Mouse (Mus musculus) midbrain, embryonic 12.5 days (tissue): Measurements from ENCODE around the gene Dixdc1. TPM values are rescaled to one million over a fixed set of nuclear protein-coding genes. Genes with fewer than 3 reads are reported as not detected.

Source experiments
- ATAC-seq: fragments of 200-750 bp; cut with Nextera tagmentation; 2 replicates; pipeline ENCODE4 v1.8.0; 2017; ENCODE audit warnings: low read depth, moderate TSS enrichment, moderate library complexity; ENCODE audit not compliant: low FRiP score
- H3K27ac ChIP-seq: fragments of 300-500 bp; sonication (generic); replicated peaks from 2 replicates; pipeline ENCODE4 v1.5.1; 2016; ENCODE audit warnings: mild to moderate bottlenecking
- H3K27me3 ChIP-seq: fragments of 300-500 bp; sonication (generic); 2 replicates; pipeline ENCODE4 v1.6.1; 2016; ENCODE audit warnings: mild to moderate bottlenecking
- H3K36me3 ChIP-seq: fragments of 300-500 bp; sonication (generic); 2 replicates; pipeline ENCODE4 v1.6.1; 2016
- H3K4me1 ChIP-seq: fragments of 300-500 bp; sonication (generic); 2 replicates; pipeline ENCODE4 v1.6.1; 2016
- H3K4me2 ChIP-seq: fragments of 300-500 bp; sonication (generic); replicated peaks from 2 replicates; pipeline ENCODE4 v1.6.1; 2016; ENCODE audit warnings: mild to moderate bottlenecking, moderate library complexity
- H3K4me3 ChIP-seq: fragments of 300-500 bp; sonication (generic); 2 replicates; pipeline ENCODE4 v1.5.1; 2016; ENCODE audit warnings: mild to moderate bottlenecking
- H3K9ac ChIP-seq: fragments of 300-500 bp; sonication (generic); replicated peaks from 2 replicates; pipeline ENCODE4 v1.6.1; 2016; ENCODE audit warnings: mild to moderate bottlenecking, moderate library complexity
- H3K9me3 ChIP-seq: fragments of 300-500 bp; sonication (generic); 2 replicates; pipeline ENCODE4 v1.6.1; 2016; ENCODE audit warnings: mild to moderate bottlenecking
- WGBS: fragments of 180-500 bp; shearing (Covaris S2); methylation state at CpG from one replicate; pipeline ENCODE4 v1.1.7; 2016; 5-methylcytosine and 5-hydroxymethylcytosine counted together
- polyA plus RNA-seq: library from polyadenylated mRNA; unstranded; fragments of >200 nt; fragmentation: Nextera tagmentation; extraction: Ambion mirVana; gene quantifications from 2 replicates; pipeline ENCODE4 v1.2.1, GENCODE M21; 2016

Dixdc1 gene
- polyA plus RNA-seq, 1 experiment from 2014 or later, result 28.5 TPM

DNA sequence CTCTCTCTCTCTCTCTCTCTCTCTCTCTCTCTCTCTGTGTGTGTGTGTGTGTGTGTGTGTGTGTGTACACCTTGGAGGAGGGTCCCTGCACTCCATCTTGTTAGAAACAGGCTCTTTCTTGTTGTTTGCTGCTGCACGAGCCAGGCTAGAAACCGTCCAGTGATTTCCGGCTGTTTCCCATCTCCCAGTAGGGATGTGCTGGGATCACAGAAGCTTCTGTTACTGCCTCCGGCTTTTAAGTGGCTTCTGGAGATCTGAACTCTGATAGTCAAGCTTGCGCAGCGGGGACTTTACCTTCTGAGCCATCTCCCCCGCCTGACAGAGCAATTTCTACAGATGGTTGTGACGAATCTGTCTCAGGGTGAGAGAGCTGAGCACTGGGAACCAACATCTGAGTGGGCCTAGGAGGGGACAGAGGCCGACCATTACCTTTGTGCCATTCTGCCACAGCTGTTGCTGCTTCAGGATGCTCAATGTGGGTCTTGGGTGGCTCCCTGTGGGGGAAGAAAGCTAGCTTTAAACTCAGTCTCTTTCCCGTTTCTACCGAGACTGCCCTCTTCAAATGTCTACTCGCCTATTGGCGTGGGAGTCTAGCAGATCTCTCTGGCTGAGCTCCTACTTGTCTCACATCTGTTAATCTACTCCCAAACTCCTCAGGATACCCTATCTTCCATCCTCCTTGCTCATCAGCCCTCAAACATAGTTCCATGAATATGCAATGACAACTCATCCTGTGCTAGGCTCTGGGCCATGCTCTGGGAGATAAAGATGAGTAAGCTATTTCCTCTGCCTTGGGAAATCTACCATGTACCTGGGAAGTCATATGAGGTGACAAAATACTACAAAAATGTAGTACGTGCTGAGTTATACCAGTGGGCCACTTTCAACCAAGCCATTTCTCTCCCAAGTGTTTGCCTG, 1.8 kb upstream of the Dixdc1 start:
- Histone ChIP-seq H3K9ac (no peak overlapping the region), H3K4me1 (peaks cover 13% of the 10 kb centered on the region), H3K9me3 (no peaks in the 10 kb centered on the region), H3K27me3 (peaks cover 12% of the 10 kb centered on the region), H3K36me3 (no peaks in the 10 kb centered on the region), H3K4me3 (no peak overlapping the region), H3K4me2 (no peak overlapping the region), H3K27ac (no peak overlapping the region)
- 85% methylated on average over 14 of the region's 14 CpGs for WGBS
- ATAC-seq, result no peak

DNA sequence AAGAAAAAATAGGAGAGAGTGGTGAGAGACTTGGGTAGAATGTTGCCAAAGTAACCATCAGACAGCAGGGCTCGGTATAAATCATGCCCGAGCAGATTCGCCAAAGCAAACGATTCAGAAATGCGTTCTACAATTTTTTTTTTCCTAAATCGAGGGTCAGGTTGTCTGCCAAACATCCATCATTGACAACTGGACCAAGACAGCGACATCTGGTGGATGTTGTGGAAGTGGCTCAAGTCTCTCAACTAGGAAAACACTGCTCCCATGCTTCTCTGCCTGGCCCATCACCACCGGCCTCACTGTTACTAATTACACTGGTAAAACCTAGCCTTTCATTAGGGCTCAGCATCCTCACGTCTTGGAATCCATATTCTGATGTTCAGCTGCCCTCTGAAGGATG, 4.3 kb downstream of the Dixdc1 start:
- peaks cover 21% of the 10 kb centered on the region for H3K4me1 ChIP-seq
- peak overlapping the region; percentile 16; the same call in 1 of the 2 replicates for H3K4me2 ChIP-seq
- no peak overlapping the region; the same call in 1 of the 2 replicates for H3K9ac ChIP-seq
- peaks cover 4% of the 10 kb centered on the region; the same call in 1 of the 2 replicates for H3K27me3 ChIP-seq
- H3K36me3 ChIP-seq, result no peaks in the 10 kb centered on the region
- 4% methylated on average over 9 of the region's 9 CpGs for WGBS
- H3K4me3 ChIP-seq, result no peak overlapping the region
- H3K9me3 ChIP-seq, result no peaks in the 10 kb centered on the region
- no peak for ATAC-seq
- H3K27ac ChIP-seq, result no peak overlapping the region

DNA sequence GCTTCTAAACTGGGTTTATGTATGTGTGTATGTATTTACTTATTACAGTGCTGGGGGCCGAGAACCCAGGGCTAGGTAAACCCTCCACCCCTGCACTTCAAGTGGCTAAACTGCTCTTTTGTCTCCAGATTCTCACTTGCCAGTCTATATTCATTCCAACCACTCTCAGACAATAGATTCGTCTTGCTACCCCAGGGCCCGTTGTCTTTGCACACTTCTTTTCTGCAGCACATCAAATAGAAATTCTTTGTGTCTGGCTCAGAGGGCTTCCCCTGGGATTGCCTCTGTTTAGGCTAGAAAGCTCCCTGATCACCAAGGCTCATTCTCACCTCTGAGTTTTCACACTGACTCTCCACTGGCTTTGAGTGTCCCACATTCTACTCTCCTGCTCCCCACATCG, 6.8 kb downstream of the Dixdc1 start:
- Histone ChIP-seq H3K9ac (no peak overlapping the region), H3K27ac (peak overlapping the region; percentile 47; the same call in 1 of the 2 replicates), H3K9me3 (no peaks in the 10 kb centered on the region), H3K36me3 (no peaks in the 10 kb centered on the region), H3K4me2 (no peak overlapping the region), H3K4me1 (peaks cover 20% of the 10 kb centered on the region), H3K27me3 (0 out of 2 replicates have a peak, but pooled peaks cover 4% of the 10 kb centered on the region), H3K4me3 (no peak overlapping the region)
- WGBS, result 8% methylated on average over 4 of the region's 4 CpGs
- no peak for ATAC-seq

DNA sequence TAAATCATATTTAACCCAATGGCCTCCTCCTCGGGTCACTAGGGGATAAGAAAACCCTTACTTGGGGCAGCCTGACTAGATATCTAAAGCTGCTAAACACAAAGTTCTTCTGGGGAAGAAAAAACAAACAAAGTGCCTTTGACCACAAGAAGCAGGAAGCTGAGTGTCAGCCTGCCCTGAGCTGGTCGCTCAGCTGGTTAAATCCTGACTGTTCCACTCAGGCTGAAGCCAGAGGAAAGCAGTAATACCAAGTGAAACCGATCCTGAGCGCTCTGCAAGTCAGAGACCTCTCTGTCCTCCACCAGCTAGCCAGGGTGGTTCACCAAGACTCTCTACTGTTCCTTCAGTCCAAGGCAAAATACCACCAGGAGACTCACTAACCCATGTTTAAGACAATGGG, 9.7 kb downstream of the Dixdc1 start:
- H3K27ac ChIP-seq, result no peak overlapping the region
- no peak overlapping the region for H3K4me2 ChIP-seq
- peaks cover 48% of the 10 kb centered on the region for H3K4me1 ChIP-seq
- no peak for ATAC-seq
- no peak overlapping the region for H3K9ac ChIP-seq
- H3K9me3 ChIP-seq, result no peaks in the 10 kb centered on the region
- H3K36me3 ChIP-seq, result no peaks in the 10 kb centered on the region
- 0 out of 2 replicates have a peak, but pooled peaks cover 4% of the 10 kb centered on the region for H3K27me3 ChIP-seq
- 56% methylated on average over 4 of the region's 4 CpGs for WGBS
- H3K4me3 ChIP-seq, result no peak overlapping the region

DNA sequence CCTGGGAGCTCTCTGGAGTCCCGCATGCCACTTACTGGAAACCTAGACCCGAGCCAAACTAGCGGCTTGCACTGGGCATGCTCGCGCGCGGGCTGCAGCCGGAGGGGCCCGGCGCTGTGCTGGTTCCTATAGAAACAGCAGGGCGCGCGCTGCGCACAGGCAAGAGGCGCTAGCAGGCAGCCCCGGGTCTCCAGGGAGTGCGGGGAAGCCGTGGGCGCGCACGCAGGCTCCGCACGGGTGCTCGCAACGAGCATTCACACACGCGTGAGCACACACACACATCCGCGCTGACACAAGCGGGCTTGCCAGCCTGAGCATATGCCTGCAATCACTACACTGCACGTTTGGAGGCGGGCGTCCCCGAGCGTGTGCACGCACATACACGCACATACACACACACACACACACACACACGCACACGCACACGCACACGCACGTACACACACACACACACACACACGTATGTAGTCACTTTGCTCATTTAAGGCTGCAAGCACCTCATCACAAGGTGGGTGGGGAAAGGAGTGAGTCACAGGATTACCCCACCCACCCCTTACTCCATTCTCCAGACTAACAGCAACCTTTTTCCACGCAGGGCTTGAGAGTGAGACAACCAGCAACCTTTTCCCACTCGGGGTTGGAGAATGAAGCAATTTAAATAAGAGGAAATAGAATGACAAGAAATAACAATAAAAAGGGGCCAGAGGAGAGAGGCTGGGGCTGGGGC, 11.2 kb downstream of the Dixdc1 start:
- Histone ChIP-seq H3K4me1 (peaks cover 55% of the 10 kb centered on the region), H3K9me3 (no peaks in the 10 kb centered on the region), H3K9ac (peak overlapping the region; percentile 77), H3K4me2 (peak overlapping the region; percentile 78), H3K27ac (peak overlapping the region; percentile 83), H3K27me3 (0 out of 2 replicates have a peak, but pooled peaks cover 4% of the 10 kb centered on the region), H3K4me3 (peak overlapping the region; percentile 60), H3K36me3 (no peaks in the 10 kb centered on the region)
- peak; percentile 90 for ATAC-seq
- WGBS, result under 1% methylated on average over 45 of the region's 45 CpGs

- Histone ChIP-seq H3K4me3 (peak overlapping the region; percentile 60), H3K27ac (peak overlapping the region; percentile 83), H3K27me3 (0 out of 2 replicates have a peak, but pooled peaks cover 4% of the 10 kb centered on the region), H3K9me3 (no peaks in the 10 kb centered on the region), H3K9ac (peak overlapping the region; percentile 77), H3K4me2 (peak overlapping the region; percentile 78), H3K36me3 (no peaks in the 10 kb centered on the region), H3K4me1 (peaks cover 55% of the 10 kb centered on the region)
- 2% methylated on average over 30 of the region's 30 CpGs for WGBS
- peak; percentile 14 for ATAC-seq
These were observed 12.0 kb downstream of the Dixdc1 start for GRCm38 (mm10) chr9:50727171-50727924.

GRCm38 (mm10) chr9:50725921-50726590, 13.3 kb downstream of the Dixdc1 start:
- WGBS, result 41% methylated on average over 8 of the region's 8 CpGs
- Histone ChIP-seq H3K36me3 (no peaks in the 10 kb centered on the region), H3K27ac (peak overlapping the region; percentile 83), H3K9ac (peak overlapping the region; percentile 77), H3K4me2 (peak overlapping the region; percentile 78), H3K27me3 (0 out of 2 replicates have a peak, but pooled peaks cover 4% of the 10 kb centered on the region), H3K9me3 (no peaks in the 10 kb centered on the region), H3K4me3 (peak overlapping the region; percentile 60), H3K4me1 (peaks cover 59% of the 10 kb centered on the region)
- no peak for ATAC-seq

- Histone ChIP-seq H3K4me1 (peaks cover 59% of the 10 kb centered on the region), H3K36me3 (no peaks in the 10 kb centered on the region), H3K4me2 (peak overlapping the region; percentile 78), H3K27ac (peak overlapping the region; percentile 83), H3K27me3 (0 out of 2 replicates have a peak, but pooled peaks cover 4% of the 10 kb centered on the region), H3K9me3 (no peaks in the 10 kb centered on the region), H3K9ac (peak overlapping the region; percentile 29; the same call in 1 of the 2 replicates), H3K4me3 (peak overlapping the region; percentile 8; the same call in 1 of the 2 replicates)
- WGBS, result 59% methylated on average over 3 of the region's 3 CpGs
- ATAC-seq, result peak; percentile 8; the same call in 1 of the 2 replicates
These were observed 14.5 kb downstream of the Dixdc1 start for GRCm38 (mm10) chr9:50724661-50725330.

DNA sequence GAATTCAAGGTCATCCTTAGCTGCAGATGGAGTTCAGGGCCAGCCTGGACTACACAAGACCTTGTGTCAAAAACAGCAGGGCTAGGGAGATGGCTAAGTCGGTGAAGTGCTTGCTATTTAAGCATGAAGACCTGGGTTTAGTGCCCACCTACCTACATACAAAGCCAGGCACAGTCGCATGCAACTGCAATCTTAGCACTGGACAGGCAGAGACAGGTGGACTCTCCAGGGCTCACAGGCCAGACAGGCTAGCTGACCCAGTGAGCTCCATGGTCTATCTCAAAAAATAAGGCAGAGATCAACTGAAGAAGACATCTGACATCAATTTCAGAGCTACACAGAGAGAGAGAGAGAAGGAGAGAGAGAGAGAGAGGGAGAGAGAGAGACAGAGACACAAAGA, 15.2 kb downstream of the Dixdc1 start:
- 0 out of 2 replicates have a peak overlapping the region, but pooled peaks have one; percentile 8 for H3K4me3 ChIP-seq
- H3K27me3 ChIP-seq, result 0 out of 2 replicates have a peak, but pooled peaks cover 4% of the 10 kb centered on the region
- no peaks in the 10 kb centered on the region for H3K9me3 ChIP-seq
- H3K27ac ChIP-seq, result peak overlapping the region; percentile 83
- peaks cover 59% of the 10 kb centered on the region for H3K4me1 ChIP-seq
- 89% methylated on average over 2 of the region's 2 CpGs for WGBS
- peak overlapping the region; percentile 78 for H3K4me2 ChIP-seq
- no peaks in the 10 kb centered on the region; the same call in 1 of the 2 replicates for H3K36me3 ChIP-seq
- ATAC-seq, result no peak
- H3K9ac ChIP-seq, result peak overlapping the region; percentile 29

- H3K4me2 ChIP-seq, result 0 out of 2 replicates have a peak overlapping the region, but pooled peaks have one; percentile 19
These were observed 15.9 kb downstream of the Dixdc1 start for GRCm38 (mm10) chr9:50723406-50723805.

More at GRCm38 (mm10) chr9:50723406-50723805, 15.9 kb downstream of the Dixdc1 start:
- peaks cover 54% of the 10 kb centered on the region for H3K4me1 ChIP-seq
- 80% methylated on average over 7 of the region's 7 CpGs for WGBS
- H3K36me3 ChIP-seq, result no peaks in the 10 kb centered on the region; the same call in 1 of the 2 replicates
- no peak overlapping the region for H3K4me3 ChIP-seq
- no peaks in the 10 kb centered on the region for H3K27me3 ChIP-seq
- H3K9me3 ChIP-seq, result no peaks in the 10 kb centered on the region
- no peak for ATAC-seq
- H3K9ac ChIP-seq, result no peak overlapping the region
- no peak overlapping the region for H3K27ac ChIP-seq
